Mouse (Mus musculus): ENCODE results near the gene Selenoi. TPM values are rescaled to one million over a fixed set of nuclear protein-coding genes. Genes with fewer than 3 reads are reported as not detected.

The Selenoi gene
- 16.0 and 17.5 TPM in 2 replicates for polyA plus RNA-seq (2015; fragmentation: Nextera tagmentation; extraction: Ambion mirVana)

GRCm38 (mm10) chr5:30232271-30232971 is at the start of gene Selenoi:
TSS of gene Selenoi (plus strand) at chr5:30232581.
- peak within 1 kb of the TSS; percentile 63 for H3K4me2 ChIP-seq (replicated peaks)
- 1% methylated on average over 71 of the region's 71 CpGs for WGBS
- ATAC-seq (ENCODE audit: insufficient number of reproducible peaks, low FRiP score, low TSS enrichment, low read depth), result peak; percentile 100
- no peaks in the 10 kb centered on the region for H3K27me3 ChIP-seq
- peaks cover 4% of the 10 kb centered on the region; the same call in 1 of the 2 replicates for H3K36me3 ChIP-seq
- no peaks in the 10 kb centered on the region for H3K9me3 ChIP-seq (replicated peaks)
- H3K4me1 ChIP-seq, result peaks cover 25% of the 10 kb centered on the region
- H3K4me3 ChIP-seq (replicated peaks), result peak within 1 kb of the TSS; percentile 89
- H3K27ac ChIP-seq (replicated peaks), result peak within 1 kb of the TSS; percentile 89
- peak within 1 kb of the TSS; percentile 91 for H3K9ac ChIP-seq

- Histone ChIP-seq H3K9me3 (replicated peaks) (no peaks in the 10 kb centered on the region), H3K27ac (replicated peaks) (no peak overlapping the region), H3K4me1 (no peaks in the 10 kb centered on the region), H3K9ac (no peak overlapping the region), H3K4me3 (replicated peaks) (no peak overlapping the region), H3K36me3 (peaks cover 33% of the 10 kb centered on the region), H3K4me2 (replicated peaks) (no peak overlapping the region), H3K27me3 (no peaks in the 10 kb centered on the region)
- ATAC-seq (ENCODE audit: insufficient number of reproducible peaks, low FRiP score, low TSS enrichment, low read depth), result no peak
- WGBS, result 93% methylated on average over 12 of the region's 12 CpGs
These were observed 44.5 kb upstream of the Selenoi start for GRCm38 (mm10) chr5:30187687-30188485.

GRCm38 (mm10) chr5:30192452-30192851 is 39.9 kb upstream of the Selenoi start:
- no peaks in the 10 kb centered on the region for H3K27me3 ChIP-seq
- H3K9ac ChIP-seq, result no peak overlapping the region
- no peak for ATAC-seq (ENCODE audit: insufficient number of reproducible peaks, low FRiP score, low TSS enrichment, low read depth)
- no peaks in the 10 kb centered on the region for H3K4me1 ChIP-seq
- 95% methylated on average over 1 of the region's 1 CpGs for WGBS
- peaks cover 9% of the 10 kb centered on the region; the same call in 1 of the 2 replicates for H3K36me3 ChIP-seq
- no peak overlapping the region for H3K4me3 ChIP-seq (replicated peaks)
- no peaks in the 10 kb centered on the region for H3K9me3 ChIP-seq (replicated peaks)
- no peak overlapping the region for H3K27ac ChIP-seq (replicated peaks)
- no peak overlapping the region for H3K4me2 ChIP-seq (replicated peaks)

GRCm38 (mm10) chr5:30195340-30195739 is 37.0 kb upstream of the Selenoi start:
- H3K4me1 ChIP-seq, result no peaks in the 10 kb centered on the region
- H3K36me3 ChIP-seq, result no peaks in the 10 kb centered on the region
- no peaks in the 10 kb centered on the region for H3K27me3 ChIP-seq
- no peak for ATAC-seq (ENCODE audit: insufficient number of reproducible peaks, low FRiP score, low TSS enrichment, low read depth)
- no peak overlapping the region for H3K4me3 ChIP-seq (replicated peaks)
- no peak overlapping the region for H3K9ac ChIP-seq
- H3K9me3 ChIP-seq (replicated peaks), result no peaks in the 10 kb centered on the region
- no peak overlapping the region for H3K4me2 ChIP-seq (replicated peaks)
- WGBS, result 91% methylated on average over 5 of the region's 5 CpGs
- no peak overlapping the region for H3K27ac ChIP-seq (replicated peaks)

GRCm38 (mm10) chr5:30198257-30198656 is 34.1 kb upstream of the Selenoi start:
- 70% methylated on average over 7 of the region's 7 CpGs for WGBS
- H3K9ac ChIP-seq, result no peak overlapping the region
- H3K4me3 ChIP-seq (replicated peaks), result no peak overlapping the region
- H3K36me3 ChIP-seq, result no peaks in the 10 kb centered on the region
- H3K27ac ChIP-seq (replicated peaks), result no peak overlapping the region
- H3K9me3 ChIP-seq (replicated peaks), result no peaks in the 10 kb centered on the region
- ATAC-seq (ENCODE audit: insufficient number of reproducible peaks, low FRiP score, low TSS enrichment, low read depth), result no peak
- H3K4me1 ChIP-seq, result no peaks in the 10 kb centered on the region
- no peak overlapping the region for H3K4me2 ChIP-seq (replicated peaks)
- no peaks in the 10 kb centered on the region for H3K27me3 ChIP-seq

DNA sequence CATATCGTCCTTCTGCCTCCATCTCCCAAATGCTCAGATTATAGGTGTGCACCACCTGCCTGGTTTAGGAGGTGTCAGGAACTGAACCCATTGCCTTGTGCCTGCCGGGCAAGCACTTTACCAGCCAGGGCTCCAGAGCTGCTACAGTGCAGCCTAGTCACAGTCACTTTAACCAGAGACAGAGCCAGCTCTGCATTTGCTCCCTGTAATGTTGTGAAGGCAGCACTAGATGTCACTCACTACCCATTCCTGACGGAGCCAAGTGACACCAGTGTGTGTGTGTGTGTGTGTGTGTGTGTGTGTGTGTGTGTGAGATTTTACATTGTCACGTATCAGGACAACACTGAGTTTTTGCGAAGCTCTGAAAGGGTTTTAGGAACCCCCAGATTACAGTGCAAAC is 30.9 kb upstream of the Selenoi start:
- ATAC-seq (ENCODE audit: insufficient number of reproducible peaks, low FRiP score, low TSS enrichment, low read depth), result no peak
- no peak overlapping the region for H3K27ac ChIP-seq (replicated peaks)
- no peaks in the 10 kb centered on the region for H3K4me1 ChIP-seq
- H3K9ac ChIP-seq, result no peak overlapping the region
- H3K36me3 ChIP-seq, result no peaks in the 10 kb centered on the region
- H3K4me3 ChIP-seq (replicated peaks), result no peak overlapping the region
- H3K27me3 ChIP-seq, result no peaks in the 10 kb centered on the region
- H3K9me3 ChIP-seq (replicated peaks), result no peaks in the 10 kb centered on the region
- 40% methylated on average over 5 of the region's 5 CpGs for WGBS
- H3K4me2 ChIP-seq (replicated peaks), result no peak overlapping the region

- Histone ChIP-seq H3K9ac (no peak overlapping the region), H3K27ac (replicated peaks) (no peak overlapping the region), H3K4me3 (replicated peaks) (no peak overlapping the region), H3K4me1 (no peaks in the 10 kb centered on the region), H3K9me3 (replicated peaks) (no peaks in the 10 kb centered on the region), H3K27me3 (no peaks in the 10 kb centered on the region), H3K4me2 (replicated peaks) (no peak overlapping the region), H3K36me3 (no peaks in the 10 kb centered on the region)
- WGBS, result 80% methylated on average over 7 of the region's 7 CpGs
- no peak for ATAC-seq (ENCODE audit: insufficient number of reproducible peaks, low FRiP score, low TSS enrichment, low read depth)
These were observed 30.2 kb upstream of the Selenoi start for GRCm38 (mm10) chr5:30202221-30202620.

DNA sequence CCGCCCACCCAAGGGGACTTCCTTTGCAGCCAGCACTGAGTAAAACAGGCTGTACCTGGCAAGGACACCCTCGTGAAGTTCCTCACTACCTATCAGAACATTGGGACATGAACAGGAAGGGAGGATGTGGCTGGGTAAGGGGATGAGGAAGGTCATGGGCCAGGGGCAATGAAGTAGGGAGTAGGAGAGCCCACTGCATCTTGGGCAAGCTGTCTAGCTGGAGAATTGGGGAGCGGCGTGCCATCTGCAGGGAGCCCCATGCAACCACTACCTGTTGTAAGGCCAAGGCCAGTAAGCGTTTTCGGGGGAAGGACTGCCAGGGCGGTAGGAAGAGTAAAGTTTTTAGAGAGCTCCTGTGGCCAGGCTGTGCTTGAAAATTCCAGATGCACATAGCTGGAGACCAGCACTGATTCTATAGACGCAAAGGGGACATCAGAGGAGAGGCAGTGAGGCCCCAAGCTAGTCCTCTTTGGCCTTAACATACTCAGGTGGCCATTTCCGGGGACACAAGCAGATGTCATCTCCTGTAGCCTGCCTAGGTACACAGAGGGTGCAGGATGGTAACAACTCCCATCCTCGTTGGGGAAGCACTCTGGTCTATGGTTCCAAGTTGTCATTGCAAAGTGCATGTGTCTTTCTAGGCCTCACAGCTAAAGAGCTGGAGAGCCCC is 29.0 kb upstream of the Selenoi start:
- Histone ChIP-seq H3K4me2 (replicated peaks) (no peak overlapping the region), H3K27ac (replicated peaks) (no peak overlapping the region), H3K27me3 (no peaks in the 10 kb centered on the region), H3K9me3 (replicated peaks) (no peaks in the 10 kb centered on the region), H3K9ac (no peak overlapping the region), H3K36me3 (no peaks in the 10 kb centered on the region), H3K4me3 (replicated peaks) (no peak overlapping the region), H3K4me1 (no peaks in the 10 kb centered on the region)
- ATAC-seq (ENCODE audit: insufficient number of reproducible peaks, low FRiP score, low TSS enrichment, low read depth), result no peak
- WGBS, result 81% methylated on average over 10 of the region's 10 CpGs

DNA sequence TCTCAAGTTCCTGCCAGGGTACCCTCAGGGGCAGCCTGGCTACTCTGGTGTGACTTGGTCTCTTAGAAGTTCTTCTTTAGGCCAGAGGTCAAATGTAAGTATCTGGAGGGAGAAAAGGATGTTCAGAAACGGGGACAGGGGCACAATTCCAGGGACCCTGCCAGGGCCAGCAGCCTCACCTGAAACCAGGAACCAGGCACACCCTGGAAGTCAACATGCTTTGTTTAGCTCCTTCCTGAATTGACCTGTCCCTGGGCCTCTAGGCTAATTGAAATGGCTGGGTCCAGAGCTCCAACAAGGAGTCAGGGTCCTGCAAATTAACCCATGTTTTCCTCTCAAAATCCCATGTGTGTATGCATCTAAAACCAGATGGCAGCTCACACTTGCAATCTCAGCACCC is 27.9 kb upstream of the Selenoi start:
- H3K36me3 ChIP-seq, result no peaks in the 10 kb centered on the region
- no peaks in the 10 kb centered on the region for H3K9me3 ChIP-seq (replicated peaks)
- no peak overlapping the region for H3K27ac ChIP-seq (replicated peaks)
- H3K4me2 ChIP-seq (replicated peaks), result no peak overlapping the region
- no peaks in the 10 kb centered on the region for H3K4me1 ChIP-seq
- no peaks in the 10 kb centered on the region for H3K27me3 ChIP-seq
- H3K9ac ChIP-seq, result no peak overlapping the region
- WGBS, result 53% methylated on average over 1 of the region's 1 CpGs
- no peak for ATAC-seq (ENCODE audit: insufficient number of reproducible peaks, low FRiP score, low TSS enrichment, low read depth)
- no peak overlapping the region for H3K4me3 ChIP-seq (replicated peaks)

DNA sequence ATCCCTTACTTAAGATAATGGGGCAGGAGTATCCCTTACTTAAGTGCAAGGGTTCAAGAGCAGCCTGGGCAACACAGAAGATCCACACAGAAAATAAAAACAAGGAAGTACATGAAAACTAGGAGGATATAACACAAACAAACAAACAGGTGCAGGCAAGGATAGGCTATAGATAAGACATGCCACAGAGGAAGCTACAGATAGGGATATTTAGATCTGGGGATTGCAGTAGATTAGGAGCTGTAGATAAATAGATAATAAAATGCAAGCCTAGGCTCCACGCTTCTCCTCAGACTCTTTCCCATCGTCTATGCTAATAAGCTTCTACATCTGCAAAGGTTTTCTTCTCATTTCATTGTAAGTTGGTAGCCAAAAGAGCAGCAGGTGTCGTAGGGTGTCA is 27.3 kb upstream of the Selenoi start:
- 65% methylated on average over 3 of the region's 3 CpGs for WGBS
- H3K4me2 ChIP-seq (replicated peaks), result no peak overlapping the region
- H3K9me3 ChIP-seq (replicated peaks), result no peaks in the 10 kb centered on the region
- no peaks in the 10 kb centered on the region for H3K36me3 ChIP-seq
- no peak overlapping the region for H3K9ac ChIP-seq
- no peak for ATAC-seq (ENCODE audit: insufficient number of reproducible peaks, low FRiP score, low TSS enrichment, low read depth)
- no peaks in the 10 kb centered on the region for H3K27me3 ChIP-seq
- no peaks in the 10 kb centered on the region for H3K4me1 ChIP-seq
- H3K27ac ChIP-seq (replicated peaks), result no peak overlapping the region
- H3K4me3 ChIP-seq (replicated peaks), result no peak overlapping the region

- H3K27ac ChIP-seq (replicated peaks), result no peak within 1 kb of the TSS
- no peak within 1 kb of the TSS for H3K4me2 ChIP-seq (replicated peaks)
- no peaks in the 10 kb centered on the region for H3K9me3 ChIP-seq (replicated peaks)
- WGBS, result 35% methylated on average over 5 of the region's 5 CpGs
- no peaks in the 10 kb centered on the region for H3K27me3 ChIP-seq
- no peak within 1 kb of the TSS for H3K9ac ChIP-seq
- H3K36me3 ChIP-seq, result no peaks in the 10 kb centered on the region
- H3K4me3 ChIP-seq (replicated peaks), result no peak within 1 kb of the TSS
- no peak for ATAC-seq (ENCODE audit: insufficient number of reproducible peaks, low FRiP score, low TSS enrichment, low read depth)
- H3K4me1 ChIP-seq, result no peaks in the 10 kb centered on the region
These were observed 26.9 kb upstream of the Selenoi start, which contains the start of gene Adgrf3 for GRCm38 (mm10) chr5:30205493-30205892. TSS of gene Adgrf3 (minus strand) at chr5:30205722.
